Mouse (Mus musculus): ENCODE results near the gene Dagla.

- TF ChIP-seq CTCF (IDR thresholded peaks at IDR 0.05; ENCODE audit: extremely low read depth, insufficient read length, insufficient replicate concordance, low read depth, low read length) (no peak), POLR2A (IDR thresholded peaks at IDR 0.05; ENCODE audit: low read depth, low read length) (no peak)
Measured at GRCm38 (mm10) chr19:10339271-10339670, 34.6 kb upstream of the Dagla start.

Measured in small intestine, adult 2 months (tissue).